Mouse (Mus musculus) liver, postnatal 0 days (tissue): ENCODE data around the gene Cfap299. TPM values are rescaled to one million over a fixed set of nuclear protein-coding genes. Genes with fewer than 3 reads are reported as not detected.

Source experiments
- ATAC-seq: fragments of 200-750 bp; cut with Nextera tagmentation; 2 replicates; pipeline ENCODE4 v1.8.0; 2017; ENCODE audit warnings: mild to moderate bottlenecking, moderate library complexity
- DNase-seq: peaks from one replicate; pipeline ENCODE4 v3.0.0-alpha.2; 2016
- H3K27ac ChIP-seq: fragments of 300-500 bp; sonication (generic); 2 replicates; pipeline ENCODE4 v1.5.1; 2014; ENCODE audit warnings: antibody characterized with exemption, moderate library complexity, mild to moderate bottlenecking, low read depth
- H3K27me3 ChIP-seq: fragments of 300-500 bp; sonication (generic); 2 replicates; pipeline ENCODE4 v1.6.1; 2014; ENCODE audit warnings: low read length, control low read depth, mixed read lengths; ENCODE audit not compliant: insufficient read depth
- H3K36me3 ChIP-seq: fragments of 300-500 bp; sonication (generic); replicated peaks from 2 replicates; pipeline ENCODE4 v1.6.1; 2014; ENCODE audit warnings: mild to moderate bottlenecking, control low read depth, low read length, moderate library complexity, mixed read lengths; ENCODE audit not compliant: insufficient read depth
- H3K4me1 ChIP-seq: fragments of 300-500 bp; sonication (generic); 2 replicates; pipeline ENCODE4 v1.6.1; 2014; ENCODE audit warnings: antibody characterized with exemption, mild to moderate bottlenecking, control low read depth; ENCODE audit not compliant: insufficient read depth
- H3K4me2 ChIP-seq: fragments of 300-500 bp; sonication (generic); 2 replicates; pipeline ENCODE4 v1.6.1; 2014; ENCODE audit warnings: low read depth, mild to moderate bottlenecking, low read length, moderate library complexity, mixed read lengths
- H3K4me3 ChIP-seq: fragments of 300-500 bp; sonication (generic); 2 replicates; pipeline ENCODE4 v1.5.1; 2014; ENCODE audit warnings: low read depth, low read length
- H3K9ac ChIP-seq: fragments of 300-500 bp; sonication (generic); replicated peaks from 2 replicates; pipeline ENCODE4 v1.6.1; 2014; ENCODE audit warnings: mild to moderate bottlenecking, moderate library complexity
- H3K9me3 ChIP-seq: fragments of 300-500 bp; sonication (generic); 2 replicates; pipeline ENCODE4 v1.6.1; 2016; ENCODE audit warnings: mild to moderate bottlenecking, control low read depth, low read length, mixed read lengths
- CTCF ChIP-seq: sonication (generic); IDR thresholded peaks from 2 replicates; pipeline ENCODE4 v1.5.1; 2016; ENCODE audit warnings: antibody characterized with exemption, low read depth
- EP300 ChIP-seq: IDR thresholded peaks from 2 replicates; pipeline ENCODE4 v1.6.1; 2016; ENCODE audit warnings: antibody characterized with exemption, low read depth, mild to moderate bottlenecking
- WGBS: fragments of 180-500 bp; shearing (Covaris S2); extraction: QIAGEN DNeasy Blood & Tissue Kit; methylation state at CpG from one replicate; pipeline ENCODE4 v1.1.7; 2014; ENCODE audit not compliant: insufficient replicate concordance; 5-methylcytosine and 5-hydroxymethylcytosine counted together
- polyA plus RNA-seq: library from polyadenylated mRNA; unstranded; fragments of >200 nt; fragmentation: Nextera tagmentation; extraction: Ambion mirVana; gene quantifications from 2 replicates; pipeline ENCODE4 v1.2.1, GENCODE M21; 2015

The Cfap299 gene
- polyA plus RNA-seq, 1 experiment from 2014 or later, result not detected

- H3K9me3 ChIP-seq, result no peaks in the 10 kb centered on the region
- H3K27me3 ChIP-seq, result no peaks in the 10 kb centered on the region
- 75% methylated on average over 9 of the region's 9 CpGs for WGBS
- no peak overlapping the region for H3K4me3 ChIP-seq
- ATAC-seq, result no peak
- H3K27ac ChIP-seq, result no peak overlapping the region
- H3K4me1 ChIP-seq, result no peaks in the 10 kb centered on the region
- DNase-seq, result no peak
- no peak overlapping the region for H3K4me2 ChIP-seq
- no peaks in the 10 kb centered on the region for H3K36me3 ChIP-seq
- H3K9ac ChIP-seq, result no peak overlapping the region
- TF ChIP-seq CTCF (no peak), EP300 (no peak)
Measured at GRCm38 (mm10) chr5:98416385-98417145, 87.5 kb downstream of the Cfap299 start.

DNA sequence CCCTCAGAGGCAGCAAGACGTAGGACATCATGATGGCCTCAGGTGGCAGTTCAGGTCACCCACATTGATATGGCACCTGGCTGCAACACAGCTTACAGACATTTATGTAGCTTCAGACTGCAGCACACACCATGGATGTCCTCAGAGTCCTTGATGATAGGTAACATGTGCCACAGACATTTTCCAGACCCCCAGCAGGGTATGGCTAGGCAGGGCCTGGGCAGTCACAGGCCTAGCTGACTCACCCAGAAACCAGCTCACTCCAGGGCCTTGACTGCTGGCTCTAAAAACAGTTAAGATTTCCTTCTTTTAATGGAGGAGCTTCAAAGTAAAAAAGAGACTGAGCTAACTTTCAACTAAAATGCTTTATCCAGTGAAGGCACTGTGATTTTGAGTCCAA lies 95.9 kb downstream of the Cfap299 start:
- WGBS, result 88% methylated on average over 1 of the region's 1 CpGs
- Histone ChIP-seq H3K27ac (no peak overlapping the region), H3K27me3 (no peaks in the 10 kb centered on the region), H3K4me1 (no peaks in the 10 kb centered on the region), H3K4me2 (no peak overlapping the region), H3K9me3 (no peaks in the 10 kb centered on the region), H3K4me3 (no peak overlapping the region), H3K36me3 (no peaks in the 10 kb centered on the region), H3K9ac (no peak overlapping the region)
- TF ChIP-seq CTCF (no peak), EP300 (no peak)
- DNase-seq (no peak), ATAC-seq (no peak)

GRCm38 (mm10) chr5:98426112-98426511 lies 97.0 kb downstream of the Cfap299 start:
- Histone ChIP-seq H3K4me2 (no peak overlapping the region), H3K27me3 (no peaks in the 10 kb centered on the region), H3K36me3 (no peaks in the 10 kb centered on the region), H3K9ac (no peak overlapping the region), H3K27ac (no peak overlapping the region), H3K4me1 (no peaks in the 10 kb centered on the region), H3K4me3 (no peak overlapping the region), H3K9me3 (no peaks in the 10 kb centered on the region)
- TF ChIP-seq EP300 (no peak), CTCF (no peak)
- 74% methylated on average over 5 of the region's 5 CpGs for WGBS
- DNase-seq (no peak), ATAC-seq (no peak)

GRCm38 (mm10) chr5:98430060-98430459 lies 101.0 kb downstream of the Cfap299 start:
- WGBS, result 62% methylated on average over 7 of the region's 7 CpGs
- Histone ChIP-seq H3K4me2 (no peak overlapping the region), H3K36me3 (no peaks in the 10 kb centered on the region), H3K27ac (no peak overlapping the region), H3K4me1 (no peaks in the 10 kb centered on the region), H3K4me3 (no peak overlapping the region), H3K9ac (no peak overlapping the region), H3K9me3 (no peaks in the 10 kb centered on the region), H3K27me3 (no peaks in the 10 kb centered on the region)
- ATAC-seq (no peak), DNase-seq (no peak)
- TF ChIP-seq CTCF (no peak), EP300 (no peak)

GRCm38 (mm10) chr5:98438686-98439085 lies 109.6 kb downstream of the Cfap299 start:
- TF ChIP-seq CTCF, result no peak
- TF ChIP-seq EP300, result no peak
- no peaks in the 10 kb centered on the region for H3K27me3 ChIP-seq
- H3K4me1 ChIP-seq, result no peaks in the 10 kb centered on the region
- 69% methylated on average over 3 of the region's 3 CpGs for WGBS
- no peak overlapping the region for H3K4me2 ChIP-seq
- H3K9me3 ChIP-seq, result no peaks in the 10 kb centered on the region
- H3K9ac ChIP-seq, result no peak overlapping the region
- no peak overlapping the region for H3K27ac ChIP-seq
- no peak for ATAC-seq
- H3K4me3 ChIP-seq, result no peak overlapping the region
- H3K36me3 ChIP-seq, result no peaks in the 10 kb centered on the region
- DNase-seq, result no peak

- Histone ChIP-seq H3K4me1 (no peaks in the 10 kb centered on the region), H3K27ac (no peak overlapping the region), H3K9me3 (no peaks in the 10 kb centered on the region), H3K36me3 (no peaks in the 10 kb centered on the region), H3K4me3 (no peak overlapping the region), H3K4me2 (no peak overlapping the region), H3K9ac (no peak overlapping the region), H3K27me3 (no peaks in the 10 kb centered on the region)
- WGBS, result 75% methylated on average over 12 of the region's 12 CpGs
- no peak for ATAC-seq
- DNase-seq, result no peak
- TF ChIP-seq EP300 (no peak), CTCF (no peak)
Measured at GRCm38 (mm10) chr5:98446771-98447462, 117.8 kb downstream of the Cfap299 start.
